Mouse (Mus musculus): ENCODE results near the gene Ralb. TPM values are rescaled to one million over a fixed set of nuclear protein-coding genes. Genes with fewer than 3 reads are reported as not detected.

Gene Ralb
- polyA plus RNA-seq, 1 experiment from 2014 or later, result 41.6 TPM

- H3K4me2 ChIP-seq (ENCODE audit: low read length), result no peak overlapping the region
- no peak for ATAC-seq
- no peaks in the 10 kb centered on the region for H3K27me3 ChIP-seq (replicated peaks; ENCODE audit: control insufficient read depth, insufficient read depth, low read length)
- H3K9me3 ChIP-seq (replicated peaks; ENCODE audit: control insufficient read depth, low read length), result no peaks in the 10 kb centered on the region
- no peak overlapping the region for H3K27ac ChIP-seq (ENCODE audit: low read depth, low read length)
- no peak overlapping the region for H3K4me3 ChIP-seq (ENCODE audit: low read depth, low read length)
- WGBS, result 68% methylated on average over 2 of the region's 2 CpGs
- DNase-seq (ENCODE audit: low spot score), result no peak
- no peaks in the 10 kb centered on the region for H3K4me1 ChIP-seq (ENCODE audit: control insufficient read depth, insufficient read depth, low read length)
- H3K9ac ChIP-seq (ENCODE audit: low read length), result no peak overlapping the region
- H3K36me3 ChIP-seq (ENCODE audit: control insufficient read depth, insufficient read depth, low read length), result no peaks in the 10 kb centered on the region
Observed at GRCm38 (mm10) chr1:119494024-119494711, 10.4 kb downstream of the Ralb start.

- Histone ChIP-seq H3K36me3 (ENCODE audit: control insufficient read depth, insufficient read depth, low read length) (no peaks in the 10 kb centered on the region), H3K27ac (ENCODE audit: low read depth, low read length) (no peak overlapping the region), H3K4me1 (ENCODE audit: control insufficient read depth, insufficient read depth, low read length) (peaks cover 3% of the 10 kb centered on the region), H3K9ac (ENCODE audit: low read length) (no peak overlapping the region), H3K9me3 (replicated peaks; ENCODE audit: control insufficient read depth, low read length) (no peaks in the 10 kb centered on the region), H3K4me3 (ENCODE audit: low read depth, low read length) (no peak overlapping the region), H3K4me2 (ENCODE audit: low read length) (no peak overlapping the region), H3K27me3 (replicated peaks; ENCODE audit: control insufficient read depth, insufficient read depth, low read length) (no peaks in the 10 kb centered on the region)
- 97% methylated on average over 1 of the region's 1 CpGs for WGBS
- ATAC-seq (no peak), DNase-seq (ENCODE audit: low spot score) (no peak)
Observed at GRCm38 (mm10) chr1:119492505-119492904, 12.1 kb downstream of the Ralb start.

GRCm38 (mm10) chr1:119492097-119492496 is 12.5 kb downstream of the Ralb start:
- Histone ChIP-seq H3K9me3 (replicated peaks; ENCODE audit: control insufficient read depth, low read length) (no peaks in the 10 kb centered on the region), H3K27ac (ENCODE audit: low read depth, low read length) (no peak overlapping the region), H3K4me3 (ENCODE audit: low read depth, low read length) (no peak overlapping the region), H3K4me1 (ENCODE audit: control insufficient read depth, insufficient read depth, low read length) (peaks cover 8% of the 10 kb centered on the region), H3K9ac (ENCODE audit: low read length) (no peak overlapping the region), H3K27me3 (replicated peaks; ENCODE audit: control insufficient read depth, insufficient read depth, low read length) (no peaks in the 10 kb centered on the region), H3K36me3 (ENCODE audit: control insufficient read depth, insufficient read depth, low read length) (no peaks in the 10 kb centered on the region), H3K4me2 (ENCODE audit: low read length) (no peak overlapping the region)
- no peak for ATAC-seq
- 56% methylated on average over 11 of the region's 11 CpGs for WGBS
- DNase-seq (ENCODE audit: low spot score), result no peak

- H3K27ac ChIP-seq (ENCODE audit: low read depth, low read length), result no peak overlapping the region
- no peaks in the 10 kb centered on the region for H3K9me3 ChIP-seq (replicated peaks; ENCODE audit: control insufficient read depth, low read length)
- H3K27me3 ChIP-seq (replicated peaks; ENCODE audit: control insufficient read depth, insufficient read depth, low read length), result no peaks in the 10 kb centered on the region
- no peak overlapping the region for H3K4me3 ChIP-seq (ENCODE audit: low read depth, low read length)
- H3K4me2 ChIP-seq (ENCODE audit: low read length), result no peak overlapping the region
- ATAC-seq (no peak), DNase-seq (ENCODE audit: low spot score) (no peak)
- peaks cover 10% of the 10 kb centered on the region for H3K4me1 ChIP-seq (ENCODE audit: control insufficient read depth, insufficient read depth, low read length)
- WGBS, result 93% methylated on average over 7 of the region's 7 CpGs
- H3K9ac ChIP-seq (ENCODE audit: low read length), result no peak overlapping the region
- no peaks in the 10 kb centered on the region for H3K36me3 ChIP-seq (ENCODE audit: control insufficient read depth, insufficient read depth, low read length)
Observed at GRCm38 (mm10) chr1:119490765-119491164, 13.8 kb downstream of the Ralb start.

- WGBS, result 53% methylated on average over 10 of the region's 10 CpGs
- Histone ChIP-seq H3K27ac (ENCODE audit: low read depth, low read length) (no peak overlapping the region), H3K4me3 (ENCODE audit: low read depth, low read length) (no peak overlapping the region), H3K27me3 (replicated peaks; ENCODE audit: control insufficient read depth, insufficient read depth, low read length) (no peaks in the 10 kb centered on the region), H3K36me3 (ENCODE audit: control insufficient read depth, insufficient read depth, low read length) (no peaks in the 10 kb centered on the region), H3K4me1 (ENCODE audit: control insufficient read depth, insufficient read depth, low read length) (peaks cover 10% of the 10 kb centered on the region), H3K9me3 (replicated peaks; ENCODE audit: control insufficient read depth, low read length) (no peaks in the 10 kb centered on the region), H3K9ac (ENCODE audit: low read length) (no peak overlapping the region), H3K4me2 (ENCODE audit: low read length) (no peak overlapping the region)
- no peak for ATAC-seq
- no peak for DNase-seq (ENCODE audit: low spot score)
Observed at GRCm38 (mm10) chr1:119487917-119488590, 16.5 kb downstream of the Ralb start.

GRCm38 (mm10) chr1:119485825-119486224 is 18.8 kb downstream of the Ralb start:
- H3K4me2 ChIP-seq (ENCODE audit: low read length), result no peak overlapping the region
- DNase-seq (ENCODE audit: low spot score) (no peak), ATAC-seq (no peak)
- no peaks in the 10 kb centered on the region for H3K27me3 ChIP-seq (replicated peaks; ENCODE audit: control insufficient read depth, insufficient read depth, low read length)
- H3K9ac ChIP-seq (ENCODE audit: low read length), result no peak overlapping the region
- H3K4me1 ChIP-seq (ENCODE audit: control insufficient read depth, insufficient read depth, low read length), result peaks cover 10% of the 10 kb centered on the region
- WGBS, result 23% methylated on average over 2 of the region's 2 CpGs
- H3K27ac ChIP-seq (ENCODE audit: low read depth, low read length), result no peak overlapping the region
- H3K36me3 ChIP-seq (ENCODE audit: control insufficient read depth, insufficient read depth, low read length), result no peaks in the 10 kb centered on the region
- no peak overlapping the region for H3K4me3 ChIP-seq (ENCODE audit: low read depth, low read length)
- no peaks in the 10 kb centered on the region for H3K9me3 ChIP-seq (replicated peaks; ENCODE audit: control insufficient read depth, low read length)

- ATAC-seq (peak; percentile 37; the same call in 1 of the 2 replicates), DNase-seq (ENCODE audit: low spot score) (peak; percentile 49)
- Histone ChIP-seq H3K27me3 (replicated peaks; ENCODE audit: control insufficient read depth, insufficient read depth, low read length) (no peaks in the 10 kb centered on the region), H3K4me3 (ENCODE audit: low read depth, low read length) (no peak overlapping the region), H3K9ac (ENCODE audit: low read length) (no peak overlapping the region), H3K9me3 (replicated peaks; ENCODE audit: control insufficient read depth, low read length) (no peaks in the 10 kb centered on the region), H3K4me2 (ENCODE audit: low read length) (no peak overlapping the region), H3K27ac (ENCODE audit: low read depth, low read length) (no peak overlapping the region), H3K36me3 (ENCODE audit: control insufficient read depth, insufficient read depth, low read length) (no peaks in the 10 kb centered on the region), H3K4me1 (ENCODE audit: control insufficient read depth, insufficient read depth, low read length) (peaks cover 10% of the 10 kb centered on the region)
- 63% methylated on average over 3 of the region's 3 CpGs for WGBS
Observed at GRCm38 (mm10) chr1:119484457-119484856, 20.1 kb downstream of the Ralb start.

GRCm38 (mm10) chr1:119482891-119483290 is 21.7 kb downstream of the Ralb start:
- no peaks in the 10 kb centered on the region for H3K9me3 ChIP-seq (replicated peaks; ENCODE audit: control insufficient read depth, low read length)
- WGBS, result 52% methylated on average over 3 of the region's 3 CpGs
- H3K9ac ChIP-seq (ENCODE audit: low read length), result no peak overlapping the region
- no peak for ATAC-seq
- peaks cover 10% of the 10 kb centered on the region for H3K4me1 ChIP-seq (ENCODE audit: control insufficient read depth, insufficient read depth, low read length)
- no peaks in the 10 kb centered on the region for H3K36me3 ChIP-seq (ENCODE audit: control insufficient read depth, insufficient read depth, low read length)
- no peak for DNase-seq (ENCODE audit: low spot score)
- no peak overlapping the region for H3K4me3 ChIP-seq (ENCODE audit: low read depth, low read length)
- no peak overlapping the region for H3K4me2 ChIP-seq (ENCODE audit: low read length)
- no peak overlapping the region for H3K27ac ChIP-seq (ENCODE audit: low read depth, low read length)
- H3K27me3 ChIP-seq (replicated peaks; ENCODE audit: control insufficient read depth, insufficient read depth, low read length), result no peaks in the 10 kb centered on the region

- WGBS, result 94% methylated on average over 7 of the region's 7 CpGs
- DNase-seq (ENCODE audit: low spot score) (no peak), ATAC-seq (no peak)
- no peaks in the 10 kb centered on the region for H3K27me3 ChIP-seq (replicated peaks; ENCODE audit: control insufficient read depth, insufficient read depth, low read length)
- H3K27ac ChIP-seq (ENCODE audit: low read depth, low read length), result no peak overlapping the region
- H3K4me3 ChIP-seq (ENCODE audit: low read depth, low read length), result no peak overlapping the region
- no peaks in the 10 kb centered on the region for H3K9me3 ChIP-seq (replicated peaks; ENCODE audit: control insufficient read depth, low read length)
- no peak overlapping the region for H3K9ac ChIP-seq (ENCODE audit: low read length)
- no peak overlapping the region for H3K4me2 ChIP-seq (ENCODE audit: low read length)
- no peaks in the 10 kb centered on the region for H3K4me1 ChIP-seq (ENCODE audit: control insufficient read depth, insufficient read depth, low read length)
- H3K36me3 ChIP-seq (ENCODE audit: control insufficient read depth, insufficient read depth, low read length), result no peaks in the 10 kb centered on the region
Observed at GRCm38 (mm10) chr1:119481205-119481932, 23.2 kb downstream of the Ralb start.
